Mouse (Mus musculus) stomach, postnatal 0 days (tissue): ENCODE results near the gene Rrad. TPM values are rescaled to one million over a fixed set of nuclear protein-coding genes. Genes with fewer than 3 reads are reported as not detected.

Experiments
- ATAC-seq: fragments of 200-750 bp; cut with Nextera tagmentation; 2 replicates; pipeline ENCODE4 v1.8.0; 2017; ENCODE audit not compliant: low FRiP score, low TSS enrichment
- DNase-seq: peaks from one replicate; pipeline ENCODE4 v3.0.0-alpha.2; 2016; ENCODE audit warnings: low spot score
- H3K27ac ChIP-seq: fragments of 300-500 bp; sonication (generic); replicated peaks from 2 replicates; pipeline ENCODE4 v1.5.1; 2014; ENCODE audit warnings: mild to moderate bottlenecking, control low read depth
- H3K27me3 ChIP-seq: fragments of 300-500 bp; sonication (generic); 2 replicates; pipeline ENCODE4 v1.6.1; 2014; ENCODE audit warnings: low read length; ENCODE audit not compliant: control insufficient read depth, insufficient read depth
- H3K36me3 ChIP-seq: fragments of 300-500 bp; sonication (generic); 2 replicates; pipeline ENCODE4 v1.6.1; 2014; ENCODE audit warnings: low read length, mixed read lengths; ENCODE audit not compliant: control insufficient read depth, insufficient read depth
- H3K4me1 ChIP-seq: fragments of 300-500 bp; sonication (generic); replicated peaks from 2 replicates; pipeline ENCODE4 v1.6.1; 2014; ENCODE audit warnings: antibody characterized with exemption; ENCODE audit not compliant: control insufficient read depth, insufficient read depth
- H3K4me2 ChIP-seq: fragments of 300-500 bp; sonication (generic); replicated peaks from 2 replicates; pipeline ENCODE4 v1.6.1; 2014; ENCODE audit warnings: low read depth, mild to moderate bottlenecking, control low read depth, moderate library complexity
- H3K4me3 ChIP-seq: fragments of 300-500 bp; sonication (generic); 2 replicates; pipeline ENCODE4 v1.5.1; 2014; ENCODE audit warnings: low read depth, low read length, control low read depth
- H3K9ac ChIP-seq: fragments of 300-500 bp; sonication (generic); 2 replicates; pipeline ENCODE4 v1.6.1; 2014; ENCODE audit warnings: mild to moderate bottlenecking, low read length, control low read depth, mixed read lengths
- H3K9me3 ChIP-seq: fragments of 300-500 bp; sonication (generic); 2 replicates; pipeline ENCODE4 v1.6.1; 2016; ENCODE audit warnings: low read length; ENCODE audit not compliant: control insufficient read depth
- CTCF ChIP-seq: IDR thresholded peaks from 2 replicates; pipeline ENCODE4 v1.5.1; 2016; ENCODE audit warnings: antibody characterized with exemption, low read depth, mild to moderate bottlenecking, moderate library complexity
- EP300 ChIP-seq: optimal IDR thresholded peaks from 2 replicates; pipeline ENCODE3; 2016; ENCODE audit warnings: antibody characterized with exemption
- WGBS: fragments of 180-500 bp; shearing (Covaris S2); extraction: QIAGEN DNeasy Blood & Tissue Kit; methylation state at CpG from one replicate; pipeline ENCODE4 v1.1.7; 2014; 5-methylcytosine and 5-hydroxymethylcytosine counted together
- polyA plus RNA-seq: library from polyadenylated mRNA; unstranded; fragments of >200 nt; fragmentation: Nextera tagmentation; extraction: Ambion mirVana; gene quantifications from 2 replicates; pipeline ENCODE4 v1.2.1, GENCODE M21; 2015

Rrad gene
- polyA plus RNA-seq, 1 experiment from 2014 or later: 10.3 TPM

- H3K36me3 ChIP-seq: peaks cover 6% of the 10 kb centered on the region; the same call in 1 of the 2 replicates
- no peaks in the 10 kb centered on the region for H3K9me3 ChIP-seq
- DNase-seq (no peak), ATAC-seq (no peak)
- H3K4me1 ChIP-seq: 0 out of 2 replicates have a peak, but pooled peaks cover 9% of the 10 kb centered on the region
- WGBS: 6% methylated on average over 25 of the region's 25 CpGs
- H3K4me3 ChIP-seq: peak overlapping the region; percentile 88
- TF ChIP-seq CTCF (no peak), EP300 (no peak)
- H3K9ac ChIP-seq: peak overlapping the region; percentile 83
- H3K27me3 ChIP-seq: no peaks in the 10 kb centered on the region
- H3K4me2 ChIP-seq: peak overlapping the region; percentile 84
- H3K27ac ChIP-seq: no peak overlapping the region; the same call in 1 of the 2 replicates
Observed at GRCm38 (mm10) chr8:104640831-104641370, 9.8 kb upstream of the Rrad start.

GRCm38 (mm10) chr8:104640241-104640640 lies 9.1 kb upstream of the Rrad start:
- ATAC-seq (peak; percentile 16; the same call in 1 of the 2 replicates), DNase-seq (peak; percentile 29)
- H3K27ac ChIP-seq: peak overlapping the region; percentile 35; the same call in 1 of the 2 replicates
- peak overlapping the region; percentile 83 for H3K9ac ChIP-seq
- no peaks in the 10 kb centered on the region for H3K9me3 ChIP-seq
- 67% methylated on average over 7 of the region's 7 CpGs for WGBS
- no peaks in the 10 kb centered on the region for H3K27me3 ChIP-seq
- peak overlapping the region; percentile 88 for H3K4me3 ChIP-seq
- peak overlapping the region; percentile 84 for H3K4me2 ChIP-seq
- H3K4me1 ChIP-seq: 0 out of 2 replicates have a peak, but pooled peaks cover 9% of the 10 kb centered on the region
- peaks cover 6% of the 10 kb centered on the region; the same call in 1 of the 2 replicates for H3K36me3 ChIP-seq
- TF ChIP-seq EP300: no peak
- no peak for TF ChIP-seq CTCF

GRCm38 (mm10) chr8:104638010-104638409 lies 6.9 kb upstream of the Rrad start:
- DNase-seq (no peak), ATAC-seq (no peak)
- 83% methylated on average over 6 of the region's 6 CpGs for WGBS
- no peak for TF ChIP-seq CTCF
- no peak for TF ChIP-seq EP300
- H3K36me3 ChIP-seq: peaks cover 6% of the 10 kb centered on the region; the same call in 1 of the 2 replicates
- H3K27ac ChIP-seq: no peak overlapping the region
- H3K4me2 ChIP-seq: no peak overlapping the region
- H3K4me1 ChIP-seq: 0 out of 2 replicates have a peak, but pooled peaks cover 9% of the 10 kb centered on the region
- H3K9me3 ChIP-seq: no peaks in the 10 kb centered on the region
- no peak overlapping the region for H3K4me3 ChIP-seq
- H3K9ac ChIP-seq: no peak overlapping the region
- no peaks in the 10 kb centered on the region for H3K27me3 ChIP-seq

GRCm38 (mm10) chr8:104635004-104635710 lies 4.0 kb upstream of the Rrad start:
- no peak for ATAC-seq
- H3K27me3 ChIP-seq: no peaks in the 10 kb centered on the region
- no peak for DNase-seq
- WGBS: 87% methylated on average over 3 of the region's 3 CpGs
- peaks cover 6% of the 10 kb centered on the region; the same call in 1 of the 2 replicates for H3K36me3 ChIP-seq
- H3K4me1 ChIP-seq: 0 out of 2 replicates have a peak, but pooled peaks cover 2% of the 10 kb centered on the region
- no peak overlapping the region for H3K9ac ChIP-seq
- no peak overlapping the region for H3K27ac ChIP-seq
- TF ChIP-seq EP300: no peak
- TF ChIP-seq CTCF: no peak
- no peaks in the 10 kb centered on the region for H3K9me3 ChIP-seq
- H3K4me3 ChIP-seq: no peak overlapping the region
- no peak overlapping the region for H3K4me2 ChIP-seq

- Histone ChIP-seq H3K9me3 (no peaks in the 10 kb centered on the region), H3K27me3 (no peaks in the 10 kb centered on the region), H3K27ac (no peak overlapping the region), H3K4me1 (0 out of 2 replicates have a peak, but pooled peaks cover 2% of the 10 kb centered on the region), H3K9ac (no peak overlapping the region), H3K36me3 (peaks cover 2% of the 10 kb centered on the region; the same call in 1 of the 2 replicates), H3K4me3 (no peak overlapping the region), H3K4me2 (no peak overlapping the region)
- DNase-seq: no peak
- WGBS: 55% methylated on average over 9 of the region's 9 CpGs
- ATAC-seq: no peak
- TF ChIP-seq CTCF (no peak), EP300 (no peak)
Observed at GRCm38 (mm10) chr8:104633156-104633744, 2.1 kb upstream of the Rrad start.
